Mouse (Mus musculus): ENCODE measurements around the gene Olfml2a.

Gene Olfml2a

DNA sequence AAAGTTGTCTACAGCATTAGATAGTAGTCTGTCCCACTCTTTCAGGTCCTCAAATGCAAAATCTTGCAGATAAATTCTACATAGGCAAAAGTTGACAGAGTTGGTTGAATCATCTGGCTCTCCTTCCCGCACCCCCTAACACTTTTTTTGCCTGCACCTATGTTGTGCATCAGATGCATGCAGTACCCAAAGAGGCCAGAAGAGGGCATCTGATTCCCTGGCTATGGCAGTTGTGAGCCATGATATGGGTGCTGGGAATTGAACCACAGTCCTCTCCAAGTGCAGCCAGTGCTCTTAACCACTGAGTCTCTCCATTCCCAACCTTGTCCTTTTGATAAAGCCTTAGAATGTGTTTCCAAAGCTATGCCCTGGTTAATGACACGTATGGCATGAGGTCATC is 51.7 kb downstream of the Olfml2a start:
- DNase-seq (ENCODE audit: extremely low read depth, low read depth) = no peak

DNA sequence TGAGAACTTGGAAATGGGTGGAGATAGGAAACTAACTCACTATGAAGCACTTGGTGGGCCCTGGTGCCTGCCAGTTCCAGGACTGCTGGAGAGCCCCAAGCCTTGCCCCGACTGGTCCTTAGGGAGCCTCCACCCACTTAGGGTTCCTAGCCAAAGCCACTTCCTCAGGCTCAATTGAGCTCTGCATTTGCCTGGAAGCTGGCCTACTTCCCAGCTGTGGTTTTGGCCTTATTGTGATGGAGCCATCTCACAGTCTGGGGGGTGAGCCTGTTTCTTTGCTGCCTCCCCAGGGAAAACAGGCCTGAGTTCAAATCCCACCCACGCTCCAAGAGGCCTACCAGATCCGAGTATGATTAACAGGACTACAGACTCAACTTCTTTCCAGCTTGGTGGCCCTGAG is 54.8 kb downstream of the Olfml2a start:
- DNase-seq (ENCODE audit: extremely low read depth, low read depth) = no peak

DNA sequence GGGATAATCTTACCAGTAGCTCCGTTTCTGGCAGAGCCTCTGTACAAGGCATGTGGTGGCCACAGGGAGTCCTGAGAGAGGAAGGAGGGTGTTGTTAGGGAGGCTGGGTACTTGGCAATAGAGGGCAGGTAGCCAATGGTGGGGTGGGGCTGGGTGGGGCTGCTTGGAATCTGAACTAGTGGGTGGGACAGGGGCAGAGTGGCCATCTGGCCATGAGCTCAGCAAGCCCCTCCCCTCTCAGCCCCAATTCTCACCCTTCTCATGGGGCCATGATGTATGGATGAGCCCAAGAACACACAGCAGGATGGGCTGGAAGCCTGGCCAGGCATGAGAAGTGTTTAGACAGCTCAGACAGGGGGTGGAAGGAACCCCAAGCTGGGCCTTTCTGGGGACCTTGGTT is 55.6 kb downstream of the Olfml2a start:
- DNase-seq (ENCODE audit: extremely low read depth, low read depth) = no peak

DNA sequence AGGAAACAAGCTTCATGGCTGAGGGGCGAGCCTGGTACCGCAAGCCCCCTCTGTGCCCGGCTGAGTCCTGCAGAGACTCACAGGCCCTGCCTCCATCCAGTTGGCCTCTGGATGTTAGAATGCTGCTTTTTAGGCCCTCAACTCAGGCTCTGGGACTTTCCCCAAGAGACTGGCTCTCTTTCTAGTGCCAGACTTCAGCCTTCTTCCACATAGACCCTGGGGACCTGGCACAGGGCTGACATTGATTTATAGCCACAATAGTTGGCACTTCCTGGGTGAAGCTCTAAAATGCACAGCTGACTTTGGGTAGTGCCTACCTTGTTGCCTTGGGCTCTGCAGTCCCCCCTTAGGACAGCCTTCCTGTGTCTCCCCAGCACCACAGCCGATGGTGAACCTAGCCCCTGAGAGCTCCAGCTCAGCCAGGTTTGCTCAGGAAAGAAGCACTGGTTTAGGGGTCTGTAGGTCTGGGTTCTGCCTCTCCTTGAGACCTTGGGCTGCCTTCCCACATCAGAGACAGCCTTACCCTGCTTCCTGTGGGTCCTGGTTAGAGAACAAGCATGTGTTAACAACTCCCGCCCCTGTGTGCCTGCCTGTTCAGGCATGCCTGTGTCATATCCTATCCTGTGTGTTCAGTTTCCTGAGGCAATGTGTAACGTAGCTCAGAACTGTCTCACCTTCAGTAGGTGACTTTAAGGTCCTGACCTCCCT is 56.2 kb downstream of the Olfml2a start:
- DNase-seq (ENCODE audit: extremely low read depth, low read depth) = no peak

DNA sequence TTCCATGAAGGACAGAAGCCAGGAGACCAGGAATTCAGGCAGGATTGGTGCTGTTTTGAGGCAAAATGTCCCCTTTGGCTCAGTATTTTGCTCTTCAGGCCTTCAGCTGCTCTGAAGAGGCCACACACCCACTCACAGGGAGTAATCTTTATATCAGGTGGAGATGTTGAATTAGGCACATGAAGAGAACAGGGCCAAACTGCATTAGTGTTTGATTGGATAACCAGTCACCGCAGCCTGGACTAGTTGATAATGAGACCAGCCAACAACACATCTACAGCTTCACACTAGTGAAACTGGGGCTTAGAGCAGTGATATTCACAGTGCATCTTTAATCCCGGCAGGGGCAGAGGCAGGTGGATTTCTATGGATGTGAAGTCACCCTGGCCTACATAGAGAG is 57.2 kb downstream of the Olfml2a start:
- DNase-seq (ENCODE audit: extremely low read depth, low read depth) = no peak

DNA sequence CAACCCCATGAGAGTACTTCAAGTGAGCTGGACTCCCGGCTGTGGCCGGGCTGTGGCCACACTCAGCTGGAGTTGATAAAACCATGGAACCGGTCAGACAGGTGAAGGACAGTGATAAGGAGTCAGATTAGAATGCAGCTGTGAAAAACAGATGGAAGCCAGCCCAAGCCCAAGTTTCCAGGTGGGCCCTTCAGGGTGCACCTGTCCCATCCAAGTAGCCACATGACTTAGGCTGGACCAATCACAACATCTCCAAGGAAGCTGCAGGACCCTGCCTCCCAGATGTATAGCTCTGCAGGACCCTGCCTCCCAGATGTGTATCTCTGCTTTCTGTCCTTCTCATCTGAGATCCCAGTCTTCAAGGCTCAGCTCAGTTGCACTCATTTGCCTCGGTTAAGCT is 60.2 kb downstream of the Olfml2a start:
- no peak for DNase-seq (ENCODE audit: extremely low read depth, low read depth)

DNA sequence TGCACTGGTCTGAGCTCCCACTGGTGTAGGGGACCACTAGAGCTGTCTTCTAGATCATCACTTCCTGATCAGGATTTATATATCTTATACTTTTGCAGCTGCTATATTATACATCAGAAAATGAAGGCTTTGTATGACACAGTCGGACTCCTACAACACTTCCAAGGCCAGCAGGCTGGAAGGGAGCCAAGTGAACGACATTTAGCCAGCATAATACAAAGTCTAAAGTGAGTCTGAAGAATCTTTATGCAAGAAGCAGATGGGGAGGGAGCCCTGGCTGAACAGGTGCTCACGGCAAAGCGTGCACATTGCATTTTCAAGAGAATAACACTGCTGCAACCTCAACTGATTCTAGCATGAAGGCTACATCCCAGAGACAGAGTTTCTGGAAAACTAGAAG is 60.7 kb downstream of the Olfml2a start:
- no peak for DNase-seq (ENCODE audit: extremely low read depth, low read depth)

DNA sequence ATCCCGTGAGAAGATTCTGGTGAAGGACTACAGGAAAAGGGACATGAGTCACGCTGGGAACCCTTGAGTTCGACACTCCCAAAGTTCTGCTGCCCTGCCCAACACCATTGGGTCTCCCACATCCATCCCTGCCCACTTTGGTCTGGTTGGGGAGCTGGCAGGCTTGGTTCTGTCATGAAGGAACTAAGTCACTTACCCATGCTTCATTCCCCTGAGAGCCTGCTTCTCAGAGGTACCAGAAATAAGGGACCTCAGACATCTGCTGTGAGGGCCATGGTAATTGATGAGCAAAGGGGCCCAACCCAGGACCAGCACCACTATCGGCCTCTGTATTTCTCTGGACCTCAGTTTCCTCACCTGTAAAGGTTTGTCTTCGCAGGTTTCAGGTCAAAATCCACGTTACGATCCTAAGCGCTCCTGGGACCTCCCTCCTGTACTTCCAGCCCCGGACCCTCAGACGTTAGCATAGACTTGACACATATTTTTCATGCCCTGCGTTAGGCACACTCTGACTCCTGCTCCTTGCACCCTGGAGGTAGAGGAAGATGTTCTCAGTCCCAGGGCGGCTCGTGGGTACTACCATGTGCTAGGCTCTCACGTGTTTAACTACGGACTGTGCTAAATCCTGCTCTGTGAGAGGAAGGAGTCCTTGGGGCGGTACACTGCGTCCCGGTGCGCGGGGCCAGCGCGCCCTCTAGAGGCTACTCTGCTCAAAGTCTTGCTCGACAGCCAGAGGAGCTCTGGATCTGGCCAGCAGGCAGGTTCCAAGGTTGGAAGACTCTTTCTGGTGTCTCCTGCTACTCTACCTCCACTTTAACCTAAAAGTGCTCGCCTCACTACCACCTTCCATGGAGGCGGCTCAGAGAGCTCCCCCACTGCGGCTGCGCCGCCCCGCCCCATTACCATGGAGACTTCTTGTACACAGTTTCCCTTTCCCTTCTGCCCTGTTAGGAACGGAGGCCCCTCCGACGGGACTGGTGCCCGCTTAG is 65.9 kb downstream of the Olfml2a start, which contains the start of gene Wdr38:
Gene Wdr38, plus strand, starts transcription at position 91 of the 989 bp plus-strand sequence.
- DNase-seq (ENCODE audit: extremely low read depth, low read depth) = peak; percentile 74

DNA sequence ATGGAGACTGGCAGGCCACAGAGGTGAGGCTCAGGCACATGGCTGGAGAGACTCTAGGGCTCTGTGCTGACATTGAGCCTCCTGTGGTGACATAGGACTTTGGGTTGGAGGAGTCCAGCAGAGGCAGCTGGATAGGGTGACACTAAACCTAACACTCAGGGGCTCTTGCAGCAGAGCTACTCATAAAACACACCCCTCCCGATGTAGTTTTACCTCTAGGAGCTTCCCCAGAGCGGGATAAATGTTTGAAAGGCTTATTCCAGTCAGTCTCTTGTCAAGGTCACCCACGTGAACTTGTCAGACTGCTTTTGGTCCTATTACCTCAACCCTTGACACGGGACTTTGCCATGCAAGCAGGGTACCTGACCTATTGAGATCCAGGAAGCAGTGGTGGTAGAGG is 67.6 kb downstream of the Olfml2a start:
- DNase-seq (ENCODE audit: extremely low read depth, low read depth) = no peak

DNA sequence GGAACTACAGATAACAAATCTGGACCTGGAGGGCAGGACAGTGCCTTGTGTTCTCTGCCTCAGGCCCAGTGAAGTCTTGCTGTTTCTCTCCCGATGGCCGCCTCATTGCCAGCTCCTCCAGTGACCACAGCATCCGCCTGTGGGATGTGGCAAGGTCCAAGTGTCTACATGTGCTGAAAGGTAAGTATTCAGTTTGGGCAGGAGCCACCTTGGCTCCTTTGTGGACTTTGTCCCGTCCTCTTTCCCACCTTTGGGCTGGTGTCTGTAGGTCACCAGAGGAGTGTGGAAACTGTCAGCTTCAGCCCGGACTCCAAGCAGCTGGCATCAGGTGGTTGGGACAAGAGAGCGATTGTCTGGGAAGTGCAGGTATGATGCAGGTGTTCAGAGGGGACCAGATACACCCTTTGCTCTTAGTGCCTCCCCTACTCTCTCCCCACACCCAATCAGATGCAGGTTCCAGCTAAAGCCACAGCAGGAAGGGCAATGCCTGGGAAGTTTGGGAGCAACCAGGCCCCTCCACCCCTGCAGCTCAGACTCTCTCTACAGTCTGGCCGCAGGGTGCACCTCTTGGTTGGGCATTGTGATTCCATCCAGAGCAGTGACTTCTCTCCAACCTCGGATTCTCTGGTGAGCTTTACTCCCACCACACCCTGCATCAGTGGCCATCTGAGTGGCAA is 68.3 kb downstream of the Olfml2a start:
- DNase-seq (ENCODE audit: extremely low read depth, low read depth) = no peak

DNA sequence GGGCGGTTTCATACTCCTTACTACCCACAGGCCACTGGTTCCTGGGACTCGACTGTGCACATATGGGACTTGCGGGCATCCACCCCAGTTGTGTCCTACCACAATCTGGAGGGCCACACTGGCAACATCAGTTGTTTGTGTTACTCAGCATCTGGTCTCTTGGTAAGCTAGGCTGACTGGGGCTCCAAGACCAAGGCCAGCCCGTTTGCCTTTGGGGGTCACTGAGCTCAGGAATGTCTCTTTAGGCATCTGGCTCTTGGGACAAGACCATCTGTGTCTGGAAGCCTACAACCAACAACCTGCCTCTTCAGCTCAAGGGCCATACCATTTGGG is 68.8 kb downstream of the Olfml2a start:
- DNase-seq (ENCODE audit: extremely low read depth, low read depth) = no peak

DNA sequence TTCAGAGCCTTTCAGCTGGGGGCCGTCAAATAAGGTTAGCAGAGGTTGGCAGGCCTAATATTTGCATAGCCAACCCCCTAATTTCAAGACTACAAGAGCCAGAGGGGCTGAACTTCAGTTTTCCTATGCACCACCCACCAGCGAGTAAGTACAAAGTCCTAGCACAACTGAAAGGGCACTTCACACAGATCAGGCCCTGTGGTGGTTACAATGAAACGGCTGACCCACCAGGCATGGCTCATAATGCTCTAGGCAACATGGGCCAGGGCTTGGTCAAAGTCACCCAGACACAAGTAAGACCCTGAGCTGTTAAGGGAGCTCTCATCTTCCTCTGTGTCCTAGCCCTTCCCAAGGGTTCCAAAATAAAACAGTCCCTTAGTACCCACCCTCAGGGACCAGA is 70.1 kb downstream of the Olfml2a start:
- DNase-seq (ENCODE audit: extremely low read depth, low read depth) = no peak

DNA sequence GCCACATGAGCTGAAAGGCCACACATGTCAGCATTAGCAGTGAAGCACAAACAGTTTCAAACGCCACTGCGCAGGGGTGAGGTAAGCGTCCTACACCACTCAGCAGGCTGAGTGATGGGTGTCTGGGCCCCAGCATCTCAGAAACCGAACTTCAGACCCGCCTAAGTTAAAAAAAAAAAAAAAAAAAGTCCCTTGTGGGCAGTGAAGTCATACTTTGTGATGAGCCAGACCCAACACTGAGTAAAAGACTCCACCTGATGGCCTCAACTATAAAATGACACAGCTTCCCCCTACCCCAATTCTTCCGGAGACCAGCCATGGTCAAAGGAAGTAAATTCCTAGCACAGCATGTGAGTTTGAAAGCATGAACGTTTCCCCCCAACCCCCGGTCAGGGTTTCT is 71.3 kb downstream of the Olfml2a start:
- no peak for DNase-seq (ENCODE audit: extremely low read depth, low read depth)

DNA sequence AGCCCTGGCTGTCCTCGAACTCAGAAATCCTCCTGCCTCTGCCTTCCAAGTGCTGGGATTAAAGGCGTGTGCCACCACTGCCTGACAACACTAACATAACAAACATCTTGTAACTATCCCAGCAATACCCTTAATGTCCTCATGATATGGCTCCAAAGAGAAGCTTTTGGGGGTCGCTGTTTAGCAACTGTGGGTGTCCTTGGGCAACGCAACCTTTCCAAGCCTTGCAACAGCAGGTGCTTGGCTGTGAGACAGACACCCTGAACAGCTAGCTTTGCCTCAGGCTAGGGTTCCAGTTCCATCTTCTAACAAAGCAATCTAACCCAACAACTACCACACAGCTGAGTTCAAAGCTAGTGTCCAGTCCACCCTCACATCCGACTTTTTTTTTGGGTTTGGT is 71.7 kb downstream of the Olfml2a start:
- DNase-seq (ENCODE audit: extremely low read depth, low read depth) = no peak

DNA sequence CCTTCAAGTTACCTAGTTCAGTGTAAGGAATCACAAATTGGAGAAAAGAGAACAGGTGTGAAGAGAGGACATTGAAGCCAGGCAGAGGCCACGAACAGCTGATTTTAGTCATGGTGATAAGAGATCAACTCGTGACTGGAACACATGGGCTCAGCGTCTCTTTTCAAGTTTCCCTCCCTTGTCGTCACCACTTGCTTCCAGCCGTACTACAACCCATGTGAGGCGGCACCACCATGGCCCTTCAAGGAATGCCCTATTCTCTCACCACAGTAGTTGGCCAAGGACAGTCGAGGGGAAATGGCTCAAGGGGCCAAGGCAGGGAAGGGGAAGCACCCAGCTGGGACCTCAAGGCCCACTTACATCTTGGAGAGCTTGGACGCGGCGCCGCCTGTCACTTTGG is 72.6 kb downstream of the Olfml2a start:
- no peak for DNase-seq (ENCODE audit: extremely low read depth, low read depth)

DNA sequence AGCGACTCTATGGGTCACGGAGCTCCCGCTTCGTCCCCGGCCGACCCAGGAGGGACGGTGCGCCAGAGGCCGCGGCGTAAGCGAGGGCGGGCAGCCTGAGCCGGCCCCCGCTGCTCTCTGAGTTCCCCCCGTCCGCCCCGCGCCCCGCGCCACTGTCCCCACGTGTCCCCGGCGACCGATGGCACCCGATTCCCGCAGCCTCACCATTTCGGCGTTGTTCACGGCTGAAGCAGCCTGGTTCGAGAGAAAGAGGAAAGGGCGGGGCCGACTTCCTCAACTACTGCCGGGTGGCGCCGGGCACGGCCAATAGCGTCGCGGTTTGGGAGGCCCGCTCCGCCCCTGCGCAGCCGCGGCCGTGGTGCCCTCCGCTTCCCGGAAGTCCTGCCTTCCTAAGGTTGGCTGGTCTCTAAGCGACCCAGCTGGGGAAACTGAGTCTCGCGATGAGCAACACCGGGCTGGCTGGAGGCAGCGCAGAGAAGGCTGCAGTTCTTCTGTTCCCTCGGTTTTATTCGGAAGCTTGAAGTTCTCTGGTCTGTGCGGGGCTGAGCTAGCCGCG is 73.2 kb downstream of the Olfml2a start, which contains the start of gene Arpc5l:
Gene Arpc5l, plus strand, starts transcription at position 469 of the 556 bp plus-strand sequence.
- DNase-seq (ENCODE audit: extremely low read depth, low read depth) = peak; percentile 81

DNA sequence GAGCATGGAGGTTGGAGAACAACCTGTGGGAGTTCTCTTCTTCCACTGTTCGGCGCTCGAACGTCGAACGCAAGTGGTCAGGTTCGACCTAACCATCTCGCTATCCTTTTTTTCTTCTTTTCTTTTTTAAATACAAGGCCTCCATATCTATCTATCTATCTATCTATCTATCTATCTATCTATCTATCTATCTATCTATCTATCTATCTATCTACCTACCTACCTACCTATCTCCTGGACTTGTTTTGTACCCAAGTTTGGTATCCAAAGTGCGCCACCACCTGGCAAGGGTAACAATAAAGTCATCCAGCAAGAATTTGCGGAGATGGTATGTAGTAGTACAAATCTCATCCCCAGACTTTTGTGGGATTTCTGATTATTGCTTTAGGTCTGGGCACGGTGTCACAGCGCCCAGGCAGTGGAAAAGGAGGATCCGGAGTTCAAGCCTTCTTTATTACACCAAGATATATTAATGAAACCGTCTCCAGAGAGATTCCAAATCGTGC is 73.8 kb downstream of the Olfml2a start, which contains the start of gene Rpl35:
Gene Rpl35, minus strand, starts transcription at position 51 of the 506 bp plus-strand sequence.
- no peak for DNase-seq (ENCODE audit: extremely low read depth, low read depth)

DNA sequence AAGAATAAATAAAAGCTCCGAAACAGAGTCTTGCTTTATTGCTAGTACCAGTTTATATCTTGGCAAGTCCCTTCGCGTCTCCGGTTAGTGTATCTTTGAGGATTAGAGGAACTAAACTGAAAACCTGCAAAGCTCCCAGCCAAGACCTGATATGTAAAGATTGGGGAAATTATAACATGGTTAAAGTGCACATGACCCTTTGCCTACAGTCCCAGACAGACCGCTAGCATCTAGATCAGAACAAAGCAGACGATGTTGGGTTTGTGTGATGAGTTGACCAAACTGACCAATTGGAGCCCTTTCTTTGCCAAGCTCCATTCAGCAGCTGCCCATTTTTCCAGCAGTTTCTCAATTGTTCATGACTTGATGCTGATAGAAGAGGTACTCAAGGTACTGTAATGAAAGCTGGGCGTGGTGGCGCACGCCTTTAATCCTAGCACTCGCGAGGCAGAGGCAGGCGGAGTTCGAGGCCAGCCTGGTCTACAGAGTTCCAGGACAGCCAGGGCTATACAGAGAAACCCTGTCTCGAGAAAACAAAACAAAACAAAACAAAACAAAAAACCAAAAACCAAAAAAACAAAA is 74.5 kb downstream of the Olfml2a start:
- no peak for DNase-seq (ENCODE audit: extremely low read depth, low read depth)

DNA sequence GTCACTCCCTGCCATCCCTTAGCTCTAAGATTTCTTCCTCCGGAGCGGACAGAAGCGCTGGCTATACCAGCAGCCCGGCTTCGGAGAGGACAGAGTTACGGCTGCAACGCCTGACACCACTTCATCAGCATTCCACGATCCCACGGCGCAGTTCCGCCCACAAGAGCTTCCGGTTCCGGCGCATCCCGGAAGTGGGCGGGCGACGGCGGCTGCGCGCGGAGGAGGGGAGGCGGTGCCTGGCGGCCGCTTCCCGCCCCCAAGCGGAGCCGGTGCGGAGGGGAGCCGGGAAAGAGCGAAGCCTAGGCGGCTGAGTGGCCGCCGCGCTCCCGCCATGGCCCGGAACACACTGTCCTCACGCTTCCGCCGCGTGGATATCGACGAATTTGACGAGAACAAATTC is 76.1 kb downstream of the Olfml2a start:
- peak; percentile 80 for DNase-seq (ENCODE audit: extremely low read depth, low read depth)

DNA sequence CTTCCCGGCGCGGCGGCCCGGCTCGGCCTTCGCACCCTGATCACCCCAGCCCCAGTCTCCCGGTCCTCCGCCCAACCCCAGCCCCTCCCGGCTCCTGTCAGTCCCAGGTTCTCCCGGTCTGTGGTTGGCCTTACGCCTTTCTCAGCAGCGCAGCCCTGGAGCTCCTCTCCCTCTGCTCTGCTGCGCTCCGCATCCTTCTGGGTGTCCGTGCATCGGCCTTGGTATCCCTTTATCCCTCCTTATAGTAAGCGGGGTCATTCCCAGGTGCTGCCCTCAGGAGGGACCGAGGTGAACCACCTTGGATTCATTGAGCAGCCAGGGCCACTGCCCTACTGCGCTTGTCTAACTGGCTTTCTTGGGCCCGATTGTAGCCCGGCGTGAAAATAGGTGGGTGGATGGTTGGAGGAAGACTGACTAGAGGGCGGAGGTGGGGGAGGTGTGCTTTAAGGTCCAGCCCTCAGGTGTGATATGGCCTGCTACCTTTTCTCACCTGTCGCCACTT is 76.6 kb downstream of the Olfml2a start:
- no peak for DNase-seq (ENCODE audit: extremely low read depth, low read depth)

DNA sequence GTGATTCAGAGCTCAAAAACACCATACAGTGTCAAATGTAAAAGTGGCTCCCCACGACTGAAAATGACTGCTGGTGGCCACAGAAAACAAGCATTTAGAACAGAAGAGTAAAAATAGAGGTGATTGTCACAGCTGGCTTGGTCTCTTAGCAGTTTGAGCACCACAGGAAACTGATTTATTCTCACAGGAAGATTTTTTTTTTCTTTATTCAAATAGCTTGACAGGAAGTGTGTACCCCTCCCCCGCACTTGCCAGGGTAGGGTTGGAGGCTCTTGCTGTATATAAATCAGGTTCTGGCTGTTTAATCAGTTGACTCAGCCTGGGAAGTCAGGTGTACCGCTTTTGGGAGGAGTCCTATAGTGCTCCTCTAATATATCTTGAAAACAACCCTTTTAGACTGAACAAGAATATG is 77.2 kb downstream of the Olfml2a start:
- no peak for DNase-seq (ENCODE audit: extremely low read depth, low read depth)

All from MEL-GATA-1-ER (cell line).